Mouse (Mus musculus) WW6 (cell line): ENCODE measurements around the gene Xpc.

Experiments
- DNase-seq: peaks from one replicate; pipeline ENCODE4 v3.0.0-alpha.2; 2013; ENCODE audit warnings: low read depth, low spot score

The Xpc gene

DNA sequence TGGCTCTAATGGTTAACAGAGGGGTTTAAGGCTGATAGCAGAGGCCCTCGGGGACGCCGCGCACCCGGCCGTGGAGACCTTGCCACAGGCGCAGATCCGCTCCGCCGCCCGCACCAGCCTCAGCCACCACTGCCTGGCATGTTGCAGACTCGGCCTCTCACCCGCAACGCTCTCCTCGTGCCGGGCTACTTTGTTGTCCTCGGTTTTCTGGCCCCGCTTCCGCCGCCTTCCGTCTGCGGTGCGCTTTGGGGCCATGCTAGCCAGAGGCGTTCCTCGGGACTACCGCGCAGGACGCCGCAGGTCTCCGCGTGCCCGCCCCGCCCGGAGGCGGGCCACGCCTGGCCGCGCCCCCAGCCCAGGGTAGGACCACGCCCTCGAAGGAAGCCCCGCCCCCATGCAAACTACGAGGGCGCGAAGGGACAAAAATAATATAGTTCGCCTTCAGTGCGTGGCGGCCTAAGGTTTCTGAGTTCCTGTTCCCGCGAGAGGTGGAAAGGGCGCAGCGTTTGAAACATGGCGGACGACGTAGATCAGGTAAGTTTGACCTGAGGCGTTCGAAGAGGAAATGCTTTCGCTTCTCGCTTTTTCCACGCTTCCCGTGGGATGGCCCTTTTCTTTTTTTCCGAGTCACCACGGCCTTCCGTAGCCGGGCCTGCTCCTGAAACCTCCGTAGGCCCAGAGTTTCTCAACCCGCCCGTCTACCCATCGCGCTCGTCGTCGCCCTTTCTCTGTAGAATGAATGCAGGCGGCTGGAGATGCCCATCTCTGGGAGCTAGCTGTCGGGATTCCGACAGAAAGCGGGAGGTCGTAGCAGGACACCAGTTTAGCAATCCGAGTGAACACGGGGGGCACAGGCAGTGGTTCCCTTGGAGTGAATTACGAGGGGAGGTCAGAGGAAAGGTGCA lies at the start of gene Xpc, which contains the start of gene Lsm3:
Xpc (minus strand) TSS at position 344 of the 905 bp plus-strand sequence.
Lsm3 (plus strand) TSS at position 384 of the 905 bp plus-strand sequence.
- peak; percentile 93 for DNase-seq

DNA sequence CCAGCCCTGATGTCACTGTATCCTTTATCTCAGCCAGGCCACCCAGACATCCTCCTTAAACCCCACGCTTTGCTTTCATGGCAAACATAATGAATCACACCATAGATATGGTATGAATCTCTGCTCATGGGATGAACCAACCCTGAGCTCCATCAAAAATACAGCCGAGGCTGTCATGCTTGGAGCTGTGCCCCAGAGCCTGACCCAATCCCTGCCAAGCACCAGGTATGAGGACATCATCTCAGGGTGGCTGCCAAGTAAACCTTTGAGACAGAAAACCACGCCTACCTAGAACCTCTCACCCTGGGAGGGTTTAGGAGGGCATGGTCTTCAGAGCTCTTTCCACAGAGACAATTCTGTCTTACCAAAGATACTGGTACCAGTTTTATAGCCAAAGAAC lies 47.3 kb upstream of the Xpc start:
- DNase-seq, result no peak

DNA sequence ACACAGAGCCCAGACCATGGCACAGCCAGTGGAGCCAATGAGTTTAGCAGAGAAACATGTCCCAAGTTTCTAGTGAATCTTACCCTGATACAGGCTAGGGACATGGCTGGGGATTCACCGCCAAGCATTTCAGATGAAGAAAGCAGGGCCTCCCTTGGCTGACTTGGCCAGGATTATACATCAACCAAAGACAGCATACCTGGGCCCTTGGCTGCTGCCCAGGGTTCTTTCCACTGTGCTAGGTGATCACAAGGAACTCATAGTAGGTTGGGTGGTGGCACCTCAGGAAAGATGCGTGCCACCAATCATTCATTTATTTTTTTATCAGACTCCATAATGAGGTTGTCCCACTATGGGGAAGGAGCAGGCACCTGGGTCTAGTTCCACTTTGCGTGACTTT lies 44.5 kb upstream of the Xpc start:
- no peak for DNase-seq

DNA sequence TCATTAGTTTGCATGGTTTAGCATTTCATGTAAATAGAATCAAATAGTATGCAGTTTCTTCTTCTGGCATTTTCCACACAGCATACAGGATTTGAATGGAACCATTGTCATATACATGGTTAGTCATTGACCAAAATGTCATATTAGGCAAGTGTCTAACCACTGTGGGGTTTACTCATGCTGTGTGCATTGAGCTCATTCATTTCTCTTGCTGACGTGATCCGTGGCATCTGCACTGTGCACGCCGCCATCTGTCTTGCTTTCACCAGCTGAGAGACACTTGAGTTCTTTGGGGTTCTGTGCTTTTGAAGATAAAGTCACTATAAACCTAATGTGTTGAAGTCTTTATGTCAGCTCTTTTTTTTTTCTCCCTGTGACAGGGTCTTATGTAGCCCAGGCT lies 43.7 kb upstream of the Xpc start:
- no peak for DNase-seq

DNA sequence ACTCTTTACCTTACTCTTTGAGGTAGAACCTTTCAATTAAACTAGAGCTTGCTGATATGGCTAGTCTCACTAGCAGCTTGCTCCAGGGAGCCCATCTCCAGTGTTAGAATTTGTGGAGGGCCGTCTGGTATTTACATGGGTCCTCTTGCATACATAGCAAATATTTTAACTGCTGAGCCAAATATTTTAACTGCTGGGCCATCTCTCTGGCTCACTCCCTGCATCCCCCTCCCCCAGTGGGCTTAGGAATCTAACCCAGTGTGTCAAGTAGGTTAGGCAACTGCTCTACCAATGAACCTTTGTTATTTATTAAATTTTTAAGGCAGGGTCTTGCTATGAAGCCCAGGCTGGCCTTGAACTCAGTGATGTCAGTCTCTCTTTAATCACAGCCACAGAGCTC lies 42.9 kb upstream of the Xpc start:
- no peak for DNase-seq

DNA sequence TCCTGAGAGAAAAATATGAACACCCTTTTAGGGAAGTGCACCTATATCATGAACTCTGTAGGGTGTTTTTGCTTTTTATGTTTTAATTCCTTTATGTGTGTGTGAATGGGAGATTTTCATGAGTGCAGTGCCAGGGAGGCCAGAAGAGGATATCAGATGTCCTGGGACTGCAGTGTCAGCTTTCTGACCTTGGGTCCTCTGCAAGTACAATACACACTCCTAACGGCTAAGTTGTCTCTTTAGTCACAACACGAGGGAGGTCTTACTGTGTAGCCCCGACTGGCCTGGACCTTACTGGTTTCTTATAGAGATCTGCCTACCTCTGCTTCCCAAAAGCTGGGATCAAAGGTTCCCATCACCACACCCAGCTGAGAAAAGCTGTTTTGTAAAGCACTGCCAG lies 37.0 kb upstream of the Xpc start:
- no peak for DNase-seq

DNA sequence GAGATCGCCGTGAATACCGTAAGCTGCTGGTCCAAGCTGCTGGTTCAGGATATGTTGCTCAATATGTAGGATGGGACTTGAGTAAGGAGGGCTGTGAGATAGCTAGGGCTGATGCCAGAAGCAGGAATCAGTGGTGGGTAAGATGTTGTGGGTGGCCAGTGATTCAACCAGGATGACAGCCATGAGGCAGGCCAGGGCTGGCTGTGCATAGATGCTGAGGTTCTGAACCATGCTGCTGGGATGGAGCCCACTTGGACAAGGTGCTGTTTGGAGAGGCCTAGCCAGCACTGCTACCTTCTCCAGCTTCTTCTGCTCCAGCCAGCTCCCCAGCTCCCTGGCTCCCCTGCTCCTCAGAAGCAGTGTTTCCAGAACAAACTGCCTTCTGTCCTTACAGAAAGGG lies 36.0 kb upstream of the Xpc start:
- no peak for DNase-seq

DNA sequence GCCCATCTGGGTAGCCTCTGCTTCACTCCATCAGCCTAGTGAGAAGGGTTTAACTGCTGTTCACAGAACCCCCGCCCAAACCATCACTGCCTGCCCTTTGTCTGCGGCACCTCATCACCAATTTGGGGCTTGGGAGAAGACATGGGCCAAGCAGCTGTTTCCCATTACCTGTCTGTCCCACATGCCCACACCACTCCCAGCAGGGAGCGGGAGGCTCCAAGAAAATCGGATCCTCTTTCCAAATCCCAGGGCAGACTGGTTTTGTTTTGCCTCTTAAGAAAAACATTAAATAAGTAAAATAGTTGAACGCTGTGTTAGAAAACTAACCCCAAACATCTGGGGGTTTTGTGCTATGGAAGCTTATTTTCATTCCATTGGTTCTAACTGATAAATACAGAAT lies 33.9 kb upstream of the Xpc start:
- no peak for DNase-seq

DNA sequence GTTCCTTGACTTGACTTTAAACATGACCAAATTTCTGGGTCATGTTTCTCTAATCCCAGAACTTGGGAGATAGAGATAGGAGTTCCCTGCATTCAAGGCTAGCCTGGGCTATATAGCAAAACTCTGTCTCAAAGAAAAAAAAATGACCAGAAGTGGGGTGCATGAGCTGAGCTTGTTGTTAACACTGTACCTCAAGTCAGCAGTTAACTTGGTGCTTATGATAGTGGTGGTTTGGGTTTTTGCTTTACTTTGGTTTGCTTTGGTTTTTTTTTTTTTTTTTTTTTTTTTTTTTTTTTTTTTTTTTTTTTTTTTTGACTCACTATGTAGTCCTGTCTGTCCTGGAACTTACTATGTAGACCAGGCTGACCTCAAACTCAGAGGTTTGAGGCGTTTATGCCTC lies 31.6 kb upstream of the Xpc start:
- no peak for DNase-seq

DNA sequence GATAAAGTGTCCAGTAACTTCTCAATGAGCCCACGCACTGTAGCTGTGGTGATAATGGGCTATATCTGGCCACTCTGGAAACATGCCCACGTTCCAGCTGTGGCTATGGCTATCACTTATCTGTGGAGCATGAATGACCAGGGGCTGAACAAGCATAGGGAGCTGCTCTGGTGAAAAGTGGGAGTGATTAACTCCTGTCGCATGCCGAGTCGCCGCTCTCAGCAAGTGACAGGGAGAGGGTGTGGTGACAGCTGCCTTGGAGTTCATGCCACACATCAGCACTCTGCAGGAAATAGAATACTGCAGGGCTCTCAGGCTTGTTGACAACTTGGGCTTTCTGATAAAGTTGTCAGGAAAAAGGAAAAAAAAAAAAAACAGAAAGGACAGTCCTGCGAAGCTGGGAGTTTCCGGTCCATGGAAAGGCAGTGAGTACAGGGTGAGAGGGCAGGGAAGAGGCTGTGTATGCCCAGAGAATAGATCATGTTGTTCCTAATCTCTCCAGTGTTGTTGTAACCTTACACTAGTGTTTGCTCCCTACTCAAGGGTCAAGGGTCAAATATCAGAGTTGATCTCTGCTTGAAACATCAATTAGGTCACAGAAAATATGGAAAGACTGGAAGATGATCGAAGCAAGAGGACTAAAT lies 30.7 kb upstream of the Xpc start:
- DNase-seq, result no peak

DNA sequence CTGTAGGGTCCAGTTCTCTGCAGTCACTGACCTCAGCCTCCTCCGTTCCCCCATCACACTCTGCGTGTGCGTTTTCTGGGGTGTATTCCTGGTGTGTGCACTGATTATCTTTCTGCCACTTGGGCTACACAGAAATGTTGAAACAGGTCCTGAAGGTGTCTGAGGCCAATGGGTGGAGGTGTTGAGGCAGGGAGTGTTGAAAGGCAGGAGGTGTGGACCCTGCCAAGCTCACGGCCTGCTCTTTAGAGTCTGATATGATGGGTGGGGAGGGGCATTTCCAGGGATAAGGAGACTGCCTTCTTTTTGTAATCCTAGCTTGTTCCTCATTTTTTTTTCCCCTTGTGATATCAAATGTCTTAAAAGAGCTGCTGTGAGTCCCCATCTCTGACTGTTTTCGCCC lies 27.4 kb upstream of the Xpc start:
- DNase-seq, result no peak

DNA sequence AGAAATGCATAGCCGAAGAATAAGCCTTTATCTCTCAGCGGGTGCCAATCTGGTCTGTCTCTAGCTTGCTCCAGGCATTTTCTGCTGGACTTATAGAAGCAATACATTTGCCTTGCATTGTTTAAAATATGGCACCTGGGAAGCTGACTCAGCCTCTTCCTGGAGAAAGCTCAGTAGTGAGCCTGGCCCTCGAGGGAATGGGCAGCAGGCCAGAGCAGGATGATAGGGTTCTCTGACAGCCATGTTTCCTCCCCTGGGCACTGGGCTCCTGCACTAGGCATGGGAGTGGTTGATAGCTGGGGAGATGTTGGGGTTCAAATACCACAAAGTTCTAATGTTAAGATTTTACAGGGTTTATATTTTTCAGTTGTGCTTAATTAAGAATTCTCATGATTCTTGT lies 25.6 kb upstream of the Xpc start:
- no peak for DNase-seq

DNA sequence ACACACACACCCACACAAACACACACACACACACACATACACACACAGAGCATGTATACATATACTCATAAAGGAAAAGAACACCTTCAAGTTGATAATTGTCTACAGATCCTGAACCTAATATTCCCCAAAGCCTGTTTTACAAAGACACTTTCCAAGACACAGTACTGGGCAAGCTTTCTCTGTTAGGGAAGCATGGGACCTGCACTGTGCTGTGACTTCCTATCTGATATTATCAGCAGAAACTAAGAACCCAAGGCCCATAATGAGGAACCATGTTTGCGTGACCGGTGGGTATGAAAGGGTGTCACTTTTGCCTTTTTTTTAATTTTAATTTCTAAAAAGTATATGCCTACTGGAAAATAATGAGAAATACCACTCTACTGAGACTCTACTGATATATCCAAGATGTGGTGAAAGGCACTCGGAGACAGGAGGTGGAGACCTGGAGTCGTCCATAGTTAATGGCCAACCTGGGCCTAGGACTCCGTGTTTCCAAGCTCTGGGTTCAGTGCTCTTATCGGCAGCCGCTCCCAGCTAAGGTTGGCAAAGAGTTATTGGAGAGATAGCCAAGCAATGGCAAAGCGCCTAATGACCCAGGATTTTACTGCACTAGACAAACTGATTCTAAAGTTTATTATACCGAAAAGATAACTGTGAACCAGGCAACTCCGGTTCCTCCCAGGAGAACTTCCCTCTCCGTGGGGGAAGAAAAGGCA lies 20.5 kb upstream of the Xpc start:
- DNase-seq, result no peak

DNA sequence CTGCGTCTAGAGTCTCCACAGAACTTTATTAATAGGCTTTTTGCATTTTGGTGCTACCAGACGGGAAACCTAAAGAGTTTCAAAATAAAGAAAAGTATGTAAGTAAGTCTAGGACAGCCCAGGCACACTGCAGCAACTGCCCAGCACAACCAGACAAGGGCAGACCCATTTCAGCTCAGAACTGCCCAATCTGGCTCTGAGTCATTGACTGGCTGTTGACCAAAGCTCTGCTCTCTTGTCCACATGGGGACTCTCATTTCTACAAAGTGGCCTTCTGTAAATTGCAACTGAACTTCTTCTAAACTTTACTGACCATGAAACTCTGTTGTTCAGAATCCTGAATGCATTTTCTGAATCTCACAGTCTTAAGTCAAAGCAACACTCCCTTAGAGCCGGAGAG lies 19.5 kb upstream of the Xpc start:
- no peak for DNase-seq

DNA sequence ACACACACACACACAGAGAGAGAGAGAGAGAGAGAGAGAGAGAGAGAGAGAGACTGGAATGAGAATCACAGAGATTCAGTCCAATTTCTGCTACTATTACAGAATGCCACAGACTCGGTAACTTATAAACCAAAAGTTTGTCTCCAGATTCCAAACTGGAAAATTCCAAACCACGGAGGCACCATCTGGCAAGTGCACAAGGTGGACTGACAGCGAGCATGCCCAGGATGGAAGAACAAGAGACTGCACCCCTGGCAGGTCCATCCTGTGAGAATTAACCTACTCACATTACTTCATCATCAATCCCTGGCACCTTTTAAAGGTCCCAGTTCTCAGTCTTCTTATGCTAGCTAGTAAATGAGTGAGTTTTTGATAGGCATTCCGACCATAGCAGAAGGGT lies 18.6 kb upstream of the Xpc start:
- no peak for DNase-seq

DNA sequence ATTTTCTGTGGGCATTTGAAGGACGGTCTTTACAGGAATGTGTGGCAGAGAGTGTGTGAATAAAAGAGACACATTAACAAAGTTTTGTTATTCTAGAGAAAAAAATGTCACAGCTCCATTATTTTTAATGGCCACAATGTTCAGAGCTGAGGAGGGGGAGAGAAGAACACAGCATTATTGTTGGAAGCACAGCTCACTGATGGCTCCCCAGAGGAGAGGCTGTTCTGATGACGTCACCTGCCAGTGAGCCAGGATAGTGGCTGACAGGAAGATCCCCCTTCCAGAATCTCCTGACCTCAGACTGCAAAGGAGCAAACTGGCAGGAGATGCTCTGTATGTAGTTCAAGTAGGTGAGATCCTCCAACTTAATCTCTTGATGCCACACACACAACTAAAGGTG lies 18.1 kb upstream of the Xpc start:
- DNase-seq, result no peak

DNA sequence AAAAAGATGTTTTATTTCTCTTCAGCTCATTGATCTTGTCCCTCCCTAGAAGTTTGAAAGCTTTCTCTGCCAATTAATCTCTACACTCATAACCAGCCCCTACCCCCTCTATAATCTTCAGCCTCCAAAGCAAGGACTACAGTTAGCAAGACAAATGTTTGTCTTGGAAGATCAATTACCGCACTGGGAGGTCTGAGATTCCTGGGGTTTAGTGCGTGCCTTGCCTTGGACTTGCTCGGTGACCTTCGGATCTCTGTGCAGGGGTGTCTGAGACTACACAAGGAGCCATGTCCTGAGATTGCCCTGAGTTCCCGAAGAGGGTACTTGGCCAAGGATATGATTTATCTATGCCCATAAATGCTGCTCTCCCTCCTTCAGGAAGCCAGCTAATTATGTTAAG lies 17.7 kb upstream of the Xpc start:
- no peak for DNase-seq

DNA sequence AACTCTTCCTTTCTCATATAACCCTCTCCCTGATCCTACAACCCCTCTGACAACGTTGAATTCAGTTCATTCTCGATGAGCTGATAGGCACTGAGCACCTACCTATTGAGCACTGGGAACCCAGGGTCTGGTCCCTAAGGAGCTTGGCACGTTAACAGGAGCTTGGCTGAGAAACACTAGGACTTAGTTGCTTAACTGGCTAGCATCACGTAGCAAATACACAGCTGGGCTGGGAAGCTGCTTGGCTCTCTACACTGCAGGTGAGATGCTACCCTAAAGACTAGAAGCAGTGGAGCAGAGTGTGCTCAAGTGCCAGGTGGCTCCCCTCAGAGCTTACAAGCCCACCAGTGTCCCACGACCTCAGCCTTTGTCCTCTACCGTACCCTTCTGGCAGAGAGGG lies 17.0 kb upstream of the Xpc start:
- no peak for DNase-seq

DNA sequence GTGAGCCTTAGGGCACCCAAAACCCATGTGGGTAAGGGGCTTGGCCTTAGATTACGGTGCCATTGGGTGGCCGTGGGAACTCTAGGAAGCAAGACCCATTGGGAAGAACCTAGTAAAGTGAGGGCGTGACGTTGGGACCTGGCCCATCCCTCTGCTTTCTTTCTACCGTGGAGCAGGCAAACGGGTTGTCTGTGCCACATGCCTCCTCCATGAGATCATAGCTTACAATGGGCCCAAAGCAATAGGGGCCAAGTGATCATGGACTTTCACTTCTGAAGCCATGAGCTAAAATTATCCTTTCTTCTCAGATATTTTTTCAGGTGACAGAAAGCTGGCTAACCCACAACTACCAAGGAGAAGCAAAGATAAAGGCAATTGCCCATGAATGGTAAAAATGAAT lies 15.6 kb upstream of the Xpc start:
- no peak for DNase-seq

DNA sequence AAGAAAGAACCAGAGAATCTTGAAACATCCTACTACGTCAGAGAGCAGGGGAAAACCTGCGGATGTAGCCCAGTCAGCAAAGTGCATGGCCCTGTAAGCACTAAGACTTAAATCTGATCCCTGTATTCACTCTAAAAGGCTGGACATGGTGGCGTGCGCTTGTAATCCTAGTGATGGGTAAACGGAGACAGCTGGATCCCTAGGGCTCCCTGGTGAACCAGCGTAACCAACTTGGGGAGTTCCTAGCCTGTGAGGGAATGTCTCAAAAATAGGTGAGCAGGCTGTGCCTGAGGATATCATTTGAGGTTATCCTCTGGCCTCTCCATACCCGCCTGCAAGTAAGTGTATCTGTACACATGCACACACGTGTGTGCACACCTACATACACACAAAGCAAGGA lies 15.0 kb upstream of the Xpc start:
- DNase-seq, result no peak

DNA sequence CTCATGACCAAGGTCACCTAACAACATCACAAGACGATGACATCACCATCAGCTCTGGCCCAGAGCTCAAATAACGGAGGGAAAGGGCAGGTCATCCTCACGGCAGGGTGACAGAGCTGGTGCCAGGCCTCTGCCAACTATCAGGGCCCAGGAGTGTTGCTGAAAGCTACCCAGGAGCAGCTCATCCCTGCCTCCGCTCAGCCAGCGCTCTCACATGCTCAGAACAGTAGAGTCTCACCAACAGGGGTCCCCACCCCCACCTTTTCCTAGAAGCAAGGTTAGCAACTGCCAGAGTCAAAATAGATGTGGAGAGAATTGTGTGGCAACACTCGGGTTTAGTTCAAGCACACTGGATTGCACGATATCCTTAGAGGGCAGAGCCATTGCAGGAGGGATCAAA lies 12.6 kb upstream of the Xpc start:
- DNase-seq, result no peak

DNA sequence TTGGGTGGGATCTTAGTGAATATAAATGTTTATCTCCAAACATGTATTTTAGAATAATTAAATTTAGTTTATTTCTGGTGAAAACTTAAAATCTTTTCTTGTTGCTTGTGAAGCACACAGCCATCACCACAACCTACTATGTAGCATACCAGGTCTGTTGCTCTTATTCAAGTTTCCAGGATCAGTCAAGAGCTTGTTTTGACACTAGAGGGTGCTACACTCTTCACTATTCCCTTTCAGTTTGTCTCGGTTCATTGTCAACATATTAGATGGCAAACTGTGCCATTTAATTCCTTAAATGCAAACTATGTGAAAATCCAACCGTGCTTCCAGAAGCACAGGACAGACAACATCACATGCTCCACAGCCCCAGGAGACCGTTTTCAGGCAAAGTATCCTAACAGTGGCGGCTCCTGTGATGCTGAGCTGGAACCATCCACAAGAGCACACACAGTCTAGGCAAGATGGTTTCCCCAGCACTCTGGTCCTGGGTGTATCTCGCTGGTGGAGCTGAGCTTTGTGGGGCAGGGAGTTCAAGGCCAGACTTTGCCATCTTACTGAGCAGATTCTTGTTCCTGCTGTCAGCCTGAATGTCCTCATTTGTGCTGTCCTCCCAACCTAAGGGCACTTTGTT lies 11.7 kb upstream of the Xpc start:
- DNase-seq, result no peak
